Mouse (Mus musculus): Measurements from ENCODE around the gene Gsk3b. TPM values are rescaled to one million over a fixed set of nuclear protein-coding genes. Genes with fewer than 3 reads are reported as not detected.
"Not testable (repeated sequence)": the region's sequence is repeated elsewhere in the genome, so short reads cannot be mapped to it uniquely, and the experiment has no call there.

Gsk3b gene
- polyA plus RNA-seq, 2 experiments = 17.5 to 61.3 TPM

DNA sequence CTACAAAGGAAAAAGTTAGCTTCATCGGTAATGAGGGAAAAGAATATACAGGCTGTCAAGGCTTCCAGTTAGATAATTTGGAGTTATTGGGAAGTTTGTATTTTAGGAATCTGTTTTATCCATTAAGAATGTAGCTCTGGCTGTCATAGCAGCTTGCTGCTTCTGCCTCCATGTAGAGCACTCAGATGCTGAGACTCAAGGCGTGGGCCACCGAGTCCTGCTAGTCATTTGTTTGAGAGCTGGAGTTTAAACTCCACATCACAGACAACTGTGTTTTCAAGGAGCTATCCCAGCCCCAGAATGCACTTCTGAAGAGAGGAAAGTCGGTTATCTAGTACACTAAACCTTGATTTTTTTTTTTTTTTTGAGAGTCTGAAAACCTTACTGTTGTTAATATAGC, 101.2 kb downstream of the Gsk3b start:
- H3K36me3 ChIP-seq (ENCODE audit: control insufficient read depth, insufficient read depth, low read length) = peaks cover 54% of the 10 kb centered on the region
- 85% methylated on average over 4 of the region's 4 CpGs for WGBS
- TF ChIP-seq POLR2A (IDR thresholded peaks at IDR 0.05; ENCODE audit: borderline replicate concordance, extremely low read depth, insufficient read depth, insufficient read length) = no peak

DNA sequence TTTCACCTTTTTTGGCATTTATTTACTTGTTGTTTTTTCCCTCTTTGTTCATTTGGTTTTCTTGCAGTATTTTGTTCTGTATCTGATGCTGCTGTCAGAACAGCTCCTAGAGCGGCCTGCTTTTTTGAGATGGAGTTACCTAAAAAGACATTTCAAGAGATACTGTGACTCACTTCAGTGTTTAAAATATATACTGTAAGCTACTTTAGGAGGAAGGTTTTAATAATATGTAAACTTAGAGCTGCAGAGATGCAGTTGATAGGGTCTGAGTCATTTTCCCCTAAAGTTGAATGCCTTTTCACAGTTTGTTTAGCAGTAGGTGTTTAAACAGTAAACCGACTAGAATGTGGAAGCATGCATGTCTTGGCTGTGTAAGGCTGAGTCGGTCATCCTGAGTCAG, 101.7 kb downstream of the Gsk3b start:
- no peak overlapping the region for H3K4me2 ChIP-seq (replicated peaks; ENCODE audit: low read depth, low read length, severe bottlenecking)
- no peaks in the 10 kb centered on the region for H3K9me3 ChIP-seq (ENCODE audit: control insufficient read depth, low read length)
- peaks cover 59% of the 10 kb centered on the region for H3K36me3 ChIP-seq (ENCODE audit: control insufficient read depth, insufficient read depth, low read length)
- ATAC-seq (ENCODE audit: low FRiP score, low read depth) (no peak), DNase-seq (ENCODE audit: low spot score) (no peak)
- H3K4me3 ChIP-seq (replicated peaks; ENCODE audit: low read length) = no peak overlapping the region
- no peaks in the 10 kb centered on the region for H3K4me1 ChIP-seq (ENCODE audit: control insufficient read depth, insufficient read depth, low read length)
- WGBS = 91% methylated on average over 3 of the region's 3 CpGs
- H3K9ac ChIP-seq (ENCODE audit: low read depth, low read length, severe bottlenecking) = no peak overlapping the region
- no peaks in the 10 kb centered on the region for H3K27me3 ChIP-seq (ENCODE audit: control insufficient read depth, insufficient read depth, low read length)
- TF ChIP-seq POLR2A (IDR thresholded peaks at IDR 0.05; ENCODE audit: borderline replicate concordance, extremely low read depth, insufficient read depth, insufficient read length) = no peak
- no peak overlapping the region for H3K27ac ChIP-seq (replicated peaks; ENCODE audit: low read depth, low read length)

More for the DNA sequence above, 101.2 kb downstream of the Gsk3b start:
- H3K4me3 ChIP-seq (replicated peaks; ENCODE audit: low read length) = no peak overlapping the region
- H3K27ac ChIP-seq (replicated peaks; ENCODE audit: low read depth, low read length) = no peak overlapping the region
- DNase-seq (ENCODE audit: low spot score) (no peak), ATAC-seq (ENCODE audit: low FRiP score, low read depth) (no peak)
- H3K9me3 ChIP-seq (ENCODE audit: control insufficient read depth, low read length) = no peaks in the 10 kb centered on the region
- no peak overlapping the region for H3K4me2 ChIP-seq (replicated peaks; ENCODE audit: low read depth, low read length, severe bottlenecking)
- H3K4me1 ChIP-seq (ENCODE audit: control insufficient read depth, insufficient read depth, low read length) = no peaks in the 10 kb centered on the region
- H3K27me3 ChIP-seq (ENCODE audit: control insufficient read depth, insufficient read depth, low read length) = no peaks in the 10 kb centered on the region
- no peak overlapping the region for H3K9ac ChIP-seq (ENCODE audit: low read depth, low read length, severe bottlenecking)

GRCm38 (mm10) chr16:38191460-38191859, 102.7 kb downstream of the Gsk3b start:
- Histone ChIP-seq H3K27me3 (ENCODE audit: control insufficient read depth, insufficient read depth, low read length) (no peaks in the 10 kb centered on the region), H3K4me2 (replicated peaks; ENCODE audit: low read depth, low read length, severe bottlenecking) (no peak overlapping the region), H3K4me1 (ENCODE audit: control insufficient read depth, insufficient read depth, low read length) (no peaks in the 10 kb centered on the region), H3K36me3 (ENCODE audit: control insufficient read depth, insufficient read depth, low read length) (peaks cover 64% of the 10 kb centered on the region), H3K9ac (ENCODE audit: low read depth, low read length, severe bottlenecking) (no peak overlapping the region), H3K27ac (replicated peaks; ENCODE audit: low read depth, low read length) (no peak overlapping the region), H3K9me3 (ENCODE audit: control insufficient read depth, low read length) (no peaks in the 10 kb centered on the region), H3K4me3 (replicated peaks; ENCODE audit: low read length) (no peak overlapping the region)
- WGBS = 92% methylated on average over 6 of the region's 6 CpGs
- ATAC-seq (ENCODE audit: low FRiP score, low read depth) (no peak), DNase-seq (ENCODE audit: low spot score) (no peak)
- no peak for TF ChIP-seq POLR2A (IDR thresholded peaks at IDR 0.05; ENCODE audit: borderline replicate concordance, extremely low read depth, insufficient read depth, insufficient read length)

- TF ChIP-seq POLR2A (IDR thresholded peaks at IDR 0.05; ENCODE audit: borderline replicate concordance, extremely low read depth, insufficient read depth, insufficient read length) = no peak
- ATAC-seq (ENCODE audit: low FRiP score, low read depth) (no peak), DNase-seq (ENCODE audit: low spot score) (no peak)
- no peak overlapping the region for H3K4me2 ChIP-seq (replicated peaks; ENCODE audit: low read depth, low read length, severe bottlenecking)
- H3K4me1 ChIP-seq (ENCODE audit: control insufficient read depth, insufficient read depth, low read length) = no peaks in the 10 kb centered on the region
- H3K27me3 ChIP-seq (ENCODE audit: control insufficient read depth, insufficient read depth, low read length) = no peaks in the 10 kb centered on the region
- no peaks in the 10 kb centered on the region for H3K9me3 ChIP-seq (ENCODE audit: control insufficient read depth, low read length)
- H3K27ac ChIP-seq (replicated peaks; ENCODE audit: low read depth, low read length) = no peak overlapping the region
- no peak overlapping the region for H3K9ac ChIP-seq (ENCODE audit: low read depth, low read length, severe bottlenecking)
- 81% methylated on average over 6 of the region's 6 CpGs for WGBS
- H3K36me3 ChIP-seq (ENCODE audit: control insufficient read depth, insufficient read depth, low read length) = peaks cover 64% of the 10 kb centered on the region
- H3K4me3 ChIP-seq (replicated peaks; ENCODE audit: low read length) = no peak overlapping the region
Observed at GRCm38 (mm10) chr16:38192640-38193039, 103.8 kb downstream of the Gsk3b start.

GRCm38 (mm10) chr16:38197299-38197698, 108.5 kb downstream of the Gsk3b start:
- 59% methylated on average over 4 of the region's 4 CpGs for WGBS
- Histone ChIP-seq H3K4me1 (ENCODE audit: control insufficient read depth, insufficient read depth, low read length) (no peaks in the 10 kb centered on the region), H3K9ac (ENCODE audit: low read depth, low read length, severe bottlenecking) (no peak overlapping the region), H3K27me3 (ENCODE audit: control insufficient read depth, insufficient read depth, low read length) (no peaks in the 10 kb centered on the region), H3K4me3 (replicated peaks; ENCODE audit: low read length) (no peak overlapping the region), H3K27ac (replicated peaks; ENCODE audit: low read depth, low read length) (no peak overlapping the region), H3K9me3 (ENCODE audit: control insufficient read depth, low read length) (no peaks in the 10 kb centered on the region), H3K36me3 (ENCODE audit: control insufficient read depth, insufficient read depth, low read length) (peaks cover 53% of the 10 kb centered on the region), H3K4me2 (replicated peaks; ENCODE audit: low read depth, low read length, severe bottlenecking) (no peak overlapping the region)
- DNase-seq (ENCODE audit: low spot score) (peak; percentile 79), ATAC-seq (ENCODE audit: low FRiP score, low read depth) (no peak)
- TF ChIP-seq POLR2A (IDR thresholded peaks at IDR 0.05; ENCODE audit: borderline replicate concordance, extremely low read depth, insufficient read depth, insufficient read length) = no peak

DNA sequence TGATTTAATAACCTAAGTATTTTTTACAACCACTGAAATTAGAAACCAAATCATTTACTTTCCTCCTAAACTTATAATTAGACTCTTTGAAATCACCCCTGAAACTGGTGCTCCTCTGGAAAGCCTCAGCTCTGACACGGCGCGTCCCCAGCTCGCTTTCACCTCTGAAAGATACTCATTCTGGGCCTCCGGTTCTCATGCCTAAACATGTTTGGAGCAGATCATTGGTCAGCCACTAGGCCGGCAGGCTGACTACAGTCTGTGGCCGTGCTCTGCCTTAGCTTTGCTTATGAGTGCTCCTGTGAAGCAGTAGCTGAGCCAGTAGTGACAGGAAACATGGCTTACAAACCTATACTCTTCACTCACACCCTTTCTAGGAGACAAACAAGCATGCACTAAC, 116.5 kb downstream of the Gsk3b start:
- Histone ChIP-seq H3K4me2 (replicated peaks; ENCODE audit: low read depth, low read length, severe bottlenecking) (no peak overlapping the region), H3K4me3 (replicated peaks; ENCODE audit: low read length) (no peak overlapping the region), H3K27ac (replicated peaks; ENCODE audit: low read depth, low read length) (no peak overlapping the region), H3K36me3 (ENCODE audit: control insufficient read depth, insufficient read depth, low read length) (peaks cover 27% of the 10 kb centered on the region), H3K9ac (ENCODE audit: low read depth, low read length, severe bottlenecking) (no peak overlapping the region), H3K4me1 (ENCODE audit: control insufficient read depth, insufficient read depth, low read length) (no peaks in the 10 kb centered on the region; the same call in 1 of the 2 replicates), H3K27me3 (ENCODE audit: control insufficient read depth, insufficient read depth, low read length) (no peaks in the 10 kb centered on the region), H3K9me3 (ENCODE audit: control insufficient read depth, low read length) (no peaks in the 10 kb centered on the region)
- ATAC-seq (ENCODE audit: low FRiP score, low read depth) (no peak), DNase-seq (ENCODE audit: low spot score) (no peak)
- TF ChIP-seq POLR2A (IDR thresholded peaks at IDR 0.05; ENCODE audit: borderline replicate concordance, extremely low read depth, insufficient read depth, insufficient read length) = no peak
- 80% methylated on average over 7 of the region's 7 CpGs for WGBS

GRCm38 (mm10) chr16:38222491-38222890, 133.7 kb downstream of the Gsk3b start:
- 91% methylated on average over 5 of the region's 5 CpGs for WGBS
- H3K27ac ChIP-seq (replicated peaks; ENCODE audit: low read depth, low read length); H3K27me3 ChIP-seq (ENCODE audit: control insufficient read depth, insufficient read depth, low read length); H3K9ac ChIP-seq (ENCODE audit: low read depth, low read length, severe bottlenecking); H3K9me3 ChIP-seq (ENCODE audit: control insufficient read depth, low read length); H3K4me2 ChIP-seq (replicated peaks; ENCODE audit: low read depth, low read length, severe bottlenecking); H3K4me3 ChIP-seq (replicated peaks; ENCODE audit: low read length); ATAC-seq (ENCODE audit: low FRiP score, low read depth); DNase-seq (ENCODE audit: low spot score); H3K4me1 ChIP-seq (ENCODE audit: control insufficient read depth, insufficient read depth, low read length): not testable (repeated sequence)
- peaks cover 35% of the 10 kb centered on the region for H3K36me3 ChIP-seq (ENCODE audit: control insufficient read depth, insufficient read depth, low read length)
